Mouse (Mus musculus) embryonic facial prominence, embryonic 11.5 days (tissue): ENCODE results near the gene Scrn3. TPM values are rescaled to one million over a fixed set of nuclear protein-coding genes. Genes with fewer than 3 reads are reported as not detected.

Experiments
- ATAC-seq: fragments of 200-750 bp; cut with Nextera tagmentation; replicated peaks from 2 replicates; pipeline ENCODE4 v1.8.0; 2017; ENCODE audit warnings: low read depth; ENCODE audit not compliant: insufficient number of reproducible peaks, low FRiP score, low TSS enrichment
- DNase-seq: peaks from one replicate; pipeline ENCODE4 v3.0.0-alpha.2; 2015; ENCODE audit warnings: low spot score
- H3K27ac ChIP-seq: fragments of 300-500 bp; sonication (generic); replicated peaks from 2 replicates; pipeline ENCODE4 v1.5.1; 2014; ENCODE audit warnings: mild to moderate bottlenecking, low read depth, low read length, control low read depth
- H3K27me3 ChIP-seq: fragments of 300-500 bp; sonication (generic); 2 replicates; pipeline ENCODE4 v1.6.1; 2014; ENCODE audit warnings: mild to moderate bottlenecking, low read length, moderate library complexity, mixed read lengths; ENCODE audit not compliant: control insufficient read depth, insufficient read depth
- H3K36me3 ChIP-seq: fragments of 300-500 bp; sonication (generic); replicated peaks from 2 replicates; pipeline ENCODE4 v1.6.1; 2014; ENCODE audit warnings: low read depth, mild to moderate bottlenecking, low read length, moderate library complexity, mixed read lengths; ENCODE audit not compliant: control insufficient read depth, insufficient read depth
- H3K4me1 ChIP-seq: fragments of 300-500 bp; sonication (generic); 2 replicates; pipeline ENCODE4 v1.6.1; 2014; ENCODE audit warnings: low read length, mixed read lengths; ENCODE audit not compliant: control insufficient read depth, insufficient read depth
- H3K4me2 ChIP-seq: fragments of 300-500 bp; sonication (generic); 2 replicates; pipeline ENCODE4 v1.6.1; 2014; ENCODE audit warnings: low read depth, mild to moderate bottlenecking, control low read depth, low read length, moderate library complexity
- H3K4me3 ChIP-seq: fragments of 300-500 bp; sonication (generic); 2 replicates; pipeline ENCODE4 v1.5.1; 2014; ENCODE audit warnings: low read depth, low read length, control low read depth
- H3K9ac ChIP-seq: fragments of 300-500 bp; sonication (generic); replicated peaks from 2 replicates; pipeline ENCODE4 v1.6.1; 2014; ENCODE audit warnings: mild to moderate bottlenecking, control low read depth, low read length
- H3K9me3 ChIP-seq: fragments of 300-500 bp; sonication (generic); replicated peaks from 2 replicates; pipeline ENCODE4 v1.6.1; 2016; ENCODE audit warnings: mild to moderate bottlenecking, low read length, inconsistent platforms, mixed read lengths; ENCODE audit not compliant: control insufficient read depth
- WGBS: fragments of 180-500 bp; shearing (Covaris S2); extraction: QIAGEN DNeasy Blood & Tissue Kit; methylation state at CpG from one replicate; pipeline ENCODE4 v1.1.7; 2014; 5-methylcytosine and 5-hydroxymethylcytosine counted together
- polyA plus RNA-seq: library from polyadenylated mRNA; unstranded; fragments of >200 nt; fragmentation: Nextera tagmentation; extraction: Ambion mirVana; gene quantifications from 2 replicates; pipeline ENCODE4 v1.2.1, GENCODE M21; 2014

Scrn3 gene
- polyA plus RNA-seq, 1 experiment from 2014 or later: 14.5 TPM

DNA sequence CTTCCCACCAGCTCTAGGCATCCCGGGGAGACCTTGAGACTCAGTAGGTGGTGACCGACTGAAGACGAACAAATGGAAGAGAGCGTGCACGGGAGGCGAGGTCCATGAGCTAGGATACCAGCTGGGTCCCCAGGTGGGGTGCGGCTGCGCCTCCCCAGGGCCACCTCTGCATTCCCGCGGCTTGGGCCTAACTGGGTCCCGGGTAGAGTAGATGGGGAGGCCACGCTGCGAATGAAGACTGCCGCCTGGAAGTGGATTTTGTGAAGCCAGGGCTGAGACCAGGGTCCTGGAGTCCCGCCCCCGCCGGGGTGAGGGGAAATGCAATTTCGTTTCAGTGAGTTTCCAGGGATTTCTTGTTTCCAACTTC, 34.7 kb upstream of the Scrn3 start:
- H3K4me2 ChIP-seq: peak overlapping the region; percentile 36; the same call in 1 of the 2 replicates
- H3K9me3 ChIP-seq: no peaks in the 10 kb centered on the region
- H3K36me3 ChIP-seq: no peaks in the 10 kb centered on the region
- H3K27ac ChIP-seq: no peak overlapping the region
- peak overlapping the region; percentile 18 for H3K4me3 ChIP-seq
- H3K4me1 ChIP-seq: peaks cover 15% of the 10 kb centered on the region
- 1% methylated on average over 18 of the region's 18 CpGs for WGBS
- H3K27me3 ChIP-seq: peaks cover 58% of the 10 kb centered on the region
- DNase-seq: peak; percentile 30
- no peak for ATAC-seq
- no peak overlapping the region; the same call in 1 of the 2 replicates for H3K9ac ChIP-seq

DNA sequence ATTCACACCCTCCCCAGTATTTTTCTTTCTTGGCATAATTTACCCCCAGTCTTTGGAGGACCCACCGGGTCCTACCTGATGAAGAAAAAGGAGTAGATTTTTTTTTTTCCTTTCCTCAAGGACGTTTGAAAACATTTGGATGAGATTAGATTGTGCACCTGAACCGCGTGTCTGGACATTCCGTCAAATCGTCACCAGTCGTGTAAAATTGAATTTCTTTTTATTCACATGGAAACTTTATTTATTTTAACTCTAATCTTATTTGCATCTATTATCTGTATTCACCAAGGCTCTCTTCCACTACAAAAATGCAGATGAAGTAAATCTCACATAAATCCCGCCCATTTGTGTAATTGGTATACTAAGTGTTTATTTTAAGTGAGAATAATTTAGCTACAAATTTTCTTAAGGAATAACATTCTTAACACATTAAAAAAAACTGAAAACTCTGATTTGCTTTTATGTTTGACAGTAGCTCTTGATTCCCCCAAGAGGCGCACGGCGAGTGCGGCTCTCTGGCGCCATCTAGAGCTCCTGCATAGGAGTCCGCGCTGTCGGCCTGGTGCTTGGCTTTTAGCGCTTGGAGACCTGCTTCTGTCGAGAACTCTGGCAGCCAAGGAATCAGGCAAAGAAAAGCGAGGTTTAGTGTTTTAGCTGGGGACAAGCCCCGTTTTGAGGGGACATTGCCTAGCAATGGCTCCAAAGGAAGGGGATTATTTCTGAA, 34.1 kb upstream of the Scrn3 start:
- peak overlapping the region; percentile 6; the same call in 1 of the 2 replicates for H3K4me3 ChIP-seq
- no peaks in the 10 kb centered on the region for H3K9me3 ChIP-seq
- H3K4me2 ChIP-seq: no peak overlapping the region; the same call in 1 of the 2 replicates
- 0 out of 2 replicates have a peak, but pooled peaks have one; percentile 16 for ATAC-seq
- no peak overlapping the region for H3K27ac ChIP-seq
- peaks cover 10% of the 10 kb centered on the region for H3K4me1 ChIP-seq
- under 1% methylated on average over 20 of the region's 20 CpGs for WGBS
- peaks cover 52% of the 10 kb centered on the region for H3K27me3 ChIP-seq
- no peak overlapping the region for H3K9ac ChIP-seq
- H3K36me3 ChIP-seq: no peaks in the 10 kb centered on the region
- peak; percentile 98 for DNase-seq

DNA sequence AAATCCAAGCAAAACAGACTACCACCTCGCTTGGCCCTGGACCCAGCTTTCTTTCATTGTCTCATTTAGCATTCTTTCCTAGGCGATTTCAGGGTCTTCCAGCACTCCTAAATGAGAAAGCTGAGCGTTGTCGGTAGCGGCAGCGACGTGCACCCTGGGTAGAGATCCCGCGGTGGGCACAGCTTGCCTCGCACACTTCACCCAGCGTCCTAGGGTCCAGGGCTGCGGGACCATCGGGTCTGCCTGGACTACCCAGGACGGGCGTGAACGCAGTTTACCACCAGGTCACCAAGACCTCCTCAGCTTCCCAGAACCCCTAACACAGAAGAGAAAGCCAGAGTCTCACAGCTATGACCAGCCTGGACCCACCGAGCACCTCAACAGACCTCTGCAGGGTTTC, 33.5 kb upstream of the Scrn3 start:
- peak overlapping the region; percentile 8; the same call in 1 of the 2 replicates for H3K4me3 ChIP-seq
- H3K9ac ChIP-seq: no peak overlapping the region
- peak overlapping the region; percentile 28; the same call in 1 of the 2 replicates for H3K4me2 ChIP-seq
- no peaks in the 10 kb centered on the region for H3K36me3 ChIP-seq
- peaks cover 46% of the 10 kb centered on the region for H3K27me3 ChIP-seq
- ATAC-seq (0 out of 2 replicates have a peak, but pooled peaks have one; percentile 22), DNase-seq (peak; percentile 20)
- no peak overlapping the region for H3K27ac ChIP-seq
- peaks cover 10% of the 10 kb centered on the region for H3K4me1 ChIP-seq
- 1% methylated on average over 17 of the region's 17 CpGs for WGBS
- H3K9me3 ChIP-seq: no peaks in the 10 kb centered on the region

DNA sequence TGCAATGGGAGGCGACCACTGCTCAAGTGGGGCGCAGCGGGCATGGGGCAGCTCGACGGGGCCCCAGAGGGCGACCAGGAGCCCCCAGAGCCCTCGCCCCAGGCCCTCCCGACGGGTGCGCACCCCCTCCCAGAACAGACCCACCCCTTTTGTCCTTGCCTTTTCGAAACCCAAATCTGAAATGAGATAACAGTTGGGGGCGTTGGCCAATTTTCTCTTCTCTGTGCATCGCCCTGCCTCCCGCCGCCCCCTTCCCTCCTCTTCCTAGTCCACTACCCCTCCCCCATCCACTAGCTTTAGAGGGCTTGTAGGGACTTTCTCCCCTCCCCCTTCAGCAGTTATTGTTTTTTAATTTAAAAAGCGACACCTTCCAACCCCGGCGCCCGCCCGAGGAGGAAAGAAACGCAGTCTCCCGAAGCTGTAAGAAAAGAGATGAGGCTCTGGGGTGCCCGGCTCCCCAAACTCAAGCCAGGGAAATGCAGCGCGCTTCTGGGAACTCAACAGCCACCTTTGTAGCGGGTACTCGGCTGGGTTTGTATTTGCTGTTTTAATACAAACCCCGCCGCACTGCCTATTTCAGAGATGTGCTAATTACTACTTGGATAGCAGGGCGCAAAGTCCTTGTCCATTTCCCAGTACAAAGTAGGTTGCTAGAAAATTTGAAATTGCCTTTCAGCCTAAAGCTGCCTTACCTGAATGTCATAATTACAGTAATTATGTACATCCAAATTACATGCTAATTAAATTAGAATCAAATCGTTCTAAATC, 32.9 kb upstream of the Scrn3 start:
- ATAC-seq: 0 out of 2 replicates have a peak, but pooled peaks have one; percentile 25

DNA sequence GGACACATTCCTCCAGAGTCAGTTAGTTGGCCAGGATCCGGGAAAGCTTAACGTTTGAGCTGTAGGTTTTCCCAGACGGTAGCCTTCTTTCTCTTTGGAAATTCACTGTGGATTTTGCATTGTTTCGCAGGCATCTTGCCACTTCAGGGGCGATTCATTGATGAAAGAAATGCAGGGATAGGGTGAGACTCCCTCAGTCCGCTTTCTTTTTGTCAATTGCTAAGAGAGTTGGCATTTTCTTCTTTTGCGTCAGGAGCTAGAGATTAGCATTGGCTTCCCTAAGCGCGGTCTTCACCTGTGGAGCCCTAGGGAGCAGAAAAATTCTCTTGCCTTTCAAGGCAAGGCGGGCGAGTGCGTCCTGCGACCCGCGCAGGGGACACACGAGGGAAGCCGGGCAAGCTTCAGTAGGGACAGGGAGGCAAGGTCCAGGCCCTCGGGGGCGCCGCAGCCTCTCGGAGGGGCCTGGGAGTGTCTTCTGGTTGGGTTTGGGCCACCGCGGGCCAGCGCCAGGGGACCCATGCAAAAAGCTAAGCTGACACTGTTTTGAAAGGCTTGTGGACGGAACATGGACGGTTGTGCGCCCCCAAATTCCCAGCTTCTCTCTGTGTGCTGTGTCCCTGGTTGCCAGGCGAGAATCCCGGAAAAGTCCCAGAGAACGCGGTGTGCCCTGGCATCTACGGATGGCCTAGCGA, 31.9 kb upstream of the Scrn3 start:
- peaks cover 37% of the 10 kb centered on the region for H3K27me3 ChIP-seq
- H3K27ac ChIP-seq: no peak overlapping the region
- H3K4me2 ChIP-seq: peak overlapping the region; percentile 13; the same call in 1 of the 2 replicates
- H3K9ac ChIP-seq: no peak overlapping the region
- no peaks in the 10 kb centered on the region for H3K9me3 ChIP-seq
- H3K36me3 ChIP-seq: no peaks in the 10 kb centered on the region
- ATAC-seq (no peak), DNase-seq (peak; percentile 25)
- H3K4me1 ChIP-seq: peaks cover 8% of the 10 kb centered on the region
- WGBS: under 1% methylated on average over 33 of the region's 33 CpGs
- H3K4me3 ChIP-seq: no peak overlapping the region

More for the DNA sequence above, 32.9 kb upstream of the Scrn3 start:
- peaks cover 41% of the 10 kb centered on the region for H3K27me3 ChIP-seq
- WGBS: under 1% methylated on average over 30 of the region's 31 CpGs
- H3K27ac ChIP-seq: no peak overlapping the region
- H3K4me2 ChIP-seq: peak overlapping the region; percentile 28; the same call in 1 of the 2 replicates
- no peaks in the 10 kb centered on the region for H3K36me3 ChIP-seq
- peak; percentile 17 for DNase-seq
- H3K4me1 ChIP-seq: peaks cover 10% of the 10 kb centered on the region
- no peaks in the 10 kb centered on the region for H3K9me3 ChIP-seq
- H3K4me3 ChIP-seq: peak overlapping the region; percentile 8; the same call in 1 of the 2 replicates
- H3K9ac ChIP-seq: no peak overlapping the region

DNA sequence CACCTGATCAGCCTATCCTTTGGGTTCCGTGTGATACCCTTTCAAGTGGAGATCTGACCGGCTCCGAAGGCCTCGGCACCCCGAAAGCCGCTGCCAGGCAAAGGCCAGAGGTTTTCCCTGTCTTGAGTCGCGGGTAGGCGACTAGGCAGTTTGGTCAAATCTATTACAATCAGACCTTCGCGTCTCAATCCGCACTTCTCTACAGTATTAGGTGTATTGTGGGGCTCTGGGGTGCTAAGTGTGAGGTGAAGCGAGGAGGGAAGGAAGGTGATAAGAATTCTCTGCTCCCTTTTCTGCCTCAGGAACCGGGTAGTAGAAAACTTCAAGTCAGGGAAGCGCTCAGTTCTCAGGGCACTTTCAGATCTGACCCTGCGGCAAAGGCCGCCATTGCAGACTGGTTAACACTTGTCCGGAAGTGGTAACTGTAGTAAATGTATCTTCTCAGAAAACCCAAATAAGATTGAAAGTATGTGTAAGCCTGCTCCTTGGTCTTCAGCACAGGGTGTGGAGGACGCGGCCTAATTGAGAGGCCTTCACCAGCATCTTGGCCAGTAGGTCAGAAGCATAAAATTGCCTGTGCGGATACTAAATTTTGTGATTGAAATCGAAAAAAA, 31.2 kb upstream of the Scrn3 start:
- Histone ChIP-seq H3K4me1 (peaks cover 8% of the 10 kb centered on the region), H3K27ac (no peak overlapping the region), H3K36me3 (no peaks in the 10 kb centered on the region), H3K27me3 (peaks cover 37% of the 10 kb centered on the region), H3K4me2 (no peak overlapping the region; the same call in 1 of the 2 replicates), H3K4me3 (no peak overlapping the region), H3K9ac (no peak overlapping the region), H3K9me3 (no peaks in the 10 kb centered on the region)
- DNase-seq: no peak
- ATAC-seq: no peak
- WGBS: 5% methylated on average over 22 of the region's 22 CpGs

DNA sequence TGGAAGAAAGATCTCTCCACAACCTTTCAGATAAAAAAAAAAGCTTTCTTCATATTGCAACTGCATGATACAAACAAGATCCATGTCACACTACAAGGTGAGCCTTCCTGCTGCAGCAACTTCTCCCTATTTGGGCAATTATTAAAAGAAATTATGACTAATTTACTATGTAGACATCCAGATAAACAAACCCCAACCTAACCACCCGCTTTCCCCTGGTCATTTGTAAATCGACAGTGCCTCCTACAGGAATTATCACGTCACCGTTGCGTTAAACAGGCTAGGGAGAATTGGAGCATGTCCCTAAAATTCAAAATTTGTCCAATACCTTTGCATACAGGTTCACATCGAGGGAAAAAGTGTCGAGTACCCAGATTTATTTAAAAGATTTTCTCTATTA, 30.7 kb upstream of the Scrn3 start:
- peaks cover 8% of the 10 kb centered on the region for H3K4me1 ChIP-seq
- WGBS: 5% methylated on average over 7 of the region's 7 CpGs
- no peak overlapping the region for H3K9ac ChIP-seq
- ATAC-seq (no peak), DNase-seq (peak; percentile 68)
- H3K4me2 ChIP-seq: no peak overlapping the region
- H3K27me3 ChIP-seq: peaks cover 34% of the 10 kb centered on the region
- no peak overlapping the region for H3K27ac ChIP-seq
- H3K36me3 ChIP-seq: no peaks in the 10 kb centered on the region
- H3K9me3 ChIP-seq: no peaks in the 10 kb centered on the region
- no peak overlapping the region for H3K4me3 ChIP-seq
